Mouse (Mus musculus) stomach, embryonic 16.5 days (tissue): ENCODE measurements at regions not wholly inside any gene's neighbourhood (a gene's known extent, or its start where the extent isn't known, plus 50 kb on each side); places are given as distances from the start of the nearest gene placed in this dataset.

ENCODE experiments used
- ATAC-seq: fragments of 200-750 bp; cut with Nextera tagmentation; 2 replicates; pipeline ENCODE4 v1.8.0; 2017; ENCODE audit warnings: moderate number of reproducible peaks, moderate TSS enrichment; ENCODE audit not compliant: insufficient read depth, low FRiP score
- H3K27ac ChIP-seq: fragments of 300-500 bp; sonication (generic); 2 replicates; pipeline ENCODE4 v1.5.1; 2014; ENCODE audit warnings: low read length
- H3K27me3 ChIP-seq: fragments of 300-500 bp; sonication (generic); 2 replicates; pipeline ENCODE4 v1.6.1; 2014; ENCODE audit warnings: low read length, control low read depth, mixed read lengths; ENCODE audit not compliant: control insufficient read depth, insufficient read depth
- H3K36me3 ChIP-seq: fragments of 300-500 bp; sonication (generic); 2 replicates; pipeline ENCODE4 v1.6.1; 2014; ENCODE audit warnings: low read length; ENCODE audit not compliant: control insufficient read depth, insufficient read depth
- H3K4me1 ChIP-seq: fragments of 300-500 bp; sonication (generic); 2 replicates; pipeline ENCODE4 v1.6.1; 2014; ENCODE audit warnings: low read length, control low read depth, mixed read lengths; ENCODE audit not compliant: control insufficient read depth, insufficient read depth
- H3K4me2 ChIP-seq: fragments of 300-500 bp; sonication (generic); 2 replicates; pipeline ENCODE4 v1.6.1; 2014; ENCODE audit warnings: low read depth, low read length, mixed read lengths
- H3K4me3 ChIP-seq: fragments of 300-500 bp; sonication (generic); replicated peaks from 2 replicates; pipeline ENCODE4 v1.5.1; 2014; ENCODE audit warnings: mild to moderate bottlenecking, low read length
- H3K9ac ChIP-seq: fragments of 300-500 bp; sonication (generic); 2 replicates; pipeline ENCODE4 v1.6.1; 2014; ENCODE audit warnings: low read length
- H3K9me3 ChIP-seq: fragments of 300-500 bp; sonication (generic); replicated peaks from 2 replicates; pipeline ENCODE4 v1.6.1; 2016; ENCODE audit warnings: low read length, control low read depth; ENCODE audit not compliant: control insufficient read depth
- WGBS: fragments of 180-500 bp; shearing (Covaris S2); extraction: QIAGEN DNeasy Blood & Tissue Kit; methylation state at CpG from one replicate; pipeline ENCODE4 v1.1.7; 2014; 5-methylcytosine and 5-hydroxymethylcytosine counted together

DNA sequence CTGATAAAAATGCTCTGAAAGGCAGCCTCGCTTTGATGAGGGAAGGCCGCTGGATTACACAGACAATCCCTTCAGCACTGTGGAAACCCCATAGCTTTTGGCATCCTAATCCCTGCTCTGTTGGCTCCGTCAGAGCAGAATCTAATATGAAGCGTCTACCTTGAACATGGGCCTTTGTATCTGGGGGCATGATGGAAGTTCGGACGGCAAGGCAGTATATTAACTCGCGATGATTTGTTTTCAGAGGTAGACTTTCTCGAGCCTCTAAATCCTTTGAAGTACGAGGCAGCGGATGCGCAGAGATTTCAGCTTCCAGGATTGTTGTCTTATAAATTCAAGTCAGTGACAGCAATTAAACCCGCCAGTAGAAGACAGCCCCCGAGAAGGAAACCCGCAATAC lies 316.8 kb upstream of the 3110018I06Rik start:
- WGBS = 83% methylated on average over 15 of the region's 15 CpGs
- H3K27ac ChIP-seq = no peak overlapping the region
- no peak overlapping the region for H3K4me2 ChIP-seq
- H3K27me3 ChIP-seq = no peaks in the 10 kb centered on the region
- H3K9ac ChIP-seq = no peak overlapping the region
- H3K9me3 ChIP-seq = no peaks in the 10 kb centered on the region
- no peak for ATAC-seq
- H3K36me3 ChIP-seq = no peaks in the 10 kb centered on the region
- no peaks in the 10 kb centered on the region for H3K4me1 ChIP-seq
- no peak overlapping the region for H3K4me3 ChIP-seq

DNA sequence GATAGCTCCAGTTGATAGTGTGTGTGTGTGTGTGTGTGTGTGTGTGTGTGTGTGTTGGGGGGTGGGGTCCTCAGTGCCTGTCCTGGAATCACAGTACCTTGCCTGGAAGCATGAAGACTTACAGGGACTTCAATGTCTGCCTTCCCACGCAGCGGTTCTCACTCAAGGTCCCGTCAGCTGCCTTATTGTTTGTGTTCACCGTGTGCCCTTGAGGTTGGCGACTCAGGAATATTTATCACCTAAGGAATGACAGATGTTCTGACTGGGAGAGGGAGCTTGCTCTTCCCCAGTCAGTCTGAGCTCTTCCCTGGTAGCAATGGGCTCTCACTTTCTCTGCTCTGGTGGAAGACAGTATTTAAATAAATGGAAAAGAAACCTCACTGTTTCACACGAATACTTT lies 309.8 kb upstream of the 3110018I06Rik start:
- no peaks in the 10 kb centered on the region for H3K9me3 ChIP-seq
- no peak overlapping the region for H3K4me3 ChIP-seq
- no peaks in the 10 kb centered on the region for H3K27me3 ChIP-seq
- H3K9ac ChIP-seq = no peak overlapping the region
- no peaks in the 10 kb centered on the region for H3K36me3 ChIP-seq
- H3K4me1 ChIP-seq = no peaks in the 10 kb centered on the region
- 44% methylated on average over 6 of the region's 6 CpGs for WGBS
- no peak overlapping the region for H3K4me2 ChIP-seq
- no peak for ATAC-seq
- no peak overlapping the region for H3K27ac ChIP-seq

DNA sequence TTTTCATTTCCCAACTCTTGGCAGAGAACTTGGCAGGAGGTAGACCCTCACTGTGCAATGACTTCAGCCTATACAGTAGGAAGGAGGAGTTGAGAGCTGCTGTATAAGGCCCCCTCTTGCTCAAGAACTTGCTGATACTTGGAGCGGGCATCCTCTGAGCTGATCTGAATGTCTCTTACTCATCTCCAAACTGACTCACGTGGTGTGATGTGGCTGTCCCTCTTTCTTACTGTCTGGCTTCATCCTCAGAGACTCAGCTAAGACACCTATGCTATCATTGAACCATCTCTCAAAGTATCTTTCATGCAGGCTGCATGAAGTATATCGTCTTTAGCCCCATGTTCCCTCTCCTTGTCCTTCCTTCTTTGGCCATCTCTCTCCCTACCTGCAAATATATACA lies 307.9 kb upstream of the 3110018I06Rik start:
- H3K4me3 ChIP-seq = no peak overlapping the region
- no peaks in the 10 kb centered on the region for H3K4me1 ChIP-seq
- H3K9me3 ChIP-seq = no peaks in the 10 kb centered on the region
- no peaks in the 10 kb centered on the region for H3K36me3 ChIP-seq
- no peaks in the 10 kb centered on the region for H3K27me3 ChIP-seq
- no peak overlapping the region for H3K4me2 ChIP-seq
- no peak for ATAC-seq
- WGBS = 89% methylated on average over 3 of the region's 3 CpGs
- H3K9ac ChIP-seq = no peak overlapping the region
- no peak overlapping the region for H3K27ac ChIP-seq

DNA sequence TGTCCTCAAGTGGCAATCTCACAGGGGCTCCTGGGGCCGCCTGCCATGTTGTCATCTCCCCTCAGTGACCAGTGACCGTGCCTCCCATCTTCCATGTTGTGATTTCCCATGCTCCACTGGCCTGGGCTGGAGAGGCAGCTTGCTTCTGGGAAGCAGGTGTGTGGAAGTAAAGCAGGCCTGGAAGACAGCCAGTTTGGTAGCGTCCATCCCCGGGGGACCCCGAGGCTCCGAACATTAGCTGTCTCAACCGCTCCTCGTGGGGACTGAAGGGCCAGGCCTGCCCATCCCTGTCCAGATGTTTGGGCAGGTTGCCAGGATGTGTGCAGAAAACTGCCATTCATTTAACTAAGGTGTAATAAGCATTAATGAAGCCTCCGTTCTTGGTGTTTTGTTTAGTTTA lies 307.1 kb upstream of the 3110018I06Rik start:
- 68% methylated on average over 9 of the region's 9 CpGs for WGBS
- no peaks in the 10 kb centered on the region for H3K9me3 ChIP-seq
- H3K4me2 ChIP-seq = no peak overlapping the region
- no peak overlapping the region for H3K27ac ChIP-seq
- no peak overlapping the region for H3K4me3 ChIP-seq
- no peaks in the 10 kb centered on the region for H3K4me1 ChIP-seq
- no peaks in the 10 kb centered on the region for H3K27me3 ChIP-seq
- H3K9ac ChIP-seq = no peak overlapping the region
- no peaks in the 10 kb centered on the region for H3K36me3 ChIP-seq
- ATAC-seq = no peak

DNA sequence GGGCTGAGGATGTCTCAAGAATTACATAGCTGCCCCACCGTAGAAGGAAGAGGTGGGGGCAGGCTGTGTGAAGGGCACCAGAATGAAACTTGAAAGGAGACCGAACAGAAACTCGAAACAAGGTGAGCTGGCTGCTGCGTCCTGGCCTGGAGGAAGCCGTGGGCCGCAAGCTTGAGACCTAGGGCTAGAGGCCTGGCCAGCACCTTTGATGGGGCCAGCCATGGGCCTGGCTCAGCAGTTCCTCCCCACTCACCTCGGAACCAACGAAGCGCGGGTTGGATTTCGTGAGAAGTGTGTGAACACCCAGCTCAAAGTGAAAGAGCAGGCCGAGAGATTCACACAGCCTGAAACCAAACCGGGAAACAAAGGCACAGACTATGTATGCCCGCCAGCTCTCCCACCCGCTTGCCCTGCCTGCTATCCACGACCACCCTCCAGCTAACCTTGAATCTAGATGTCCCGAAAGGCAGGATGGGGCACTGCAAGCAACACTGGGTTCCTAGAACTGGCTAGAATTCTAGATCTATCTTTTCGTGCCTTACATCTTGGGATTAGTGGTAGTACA lies 306.3 kb upstream of the 3110018I06Rik start:
- ATAC-seq = no peak
- WGBS = 93% methylated on average over 18 of the region's 18 CpGs
- no peak overlapping the region for H3K27ac ChIP-seq
- no peak overlapping the region for H3K4me2 ChIP-seq
- no peak overlapping the region for H3K4me3 ChIP-seq
- H3K36me3 ChIP-seq = no peaks in the 10 kb centered on the region
- H3K9me3 ChIP-seq = no peaks in the 10 kb centered on the region
- no peaks in the 10 kb centered on the region for H3K27me3 ChIP-seq
- H3K4me1 ChIP-seq = no peaks in the 10 kb centered on the region
- no peak overlapping the region for H3K9ac ChIP-seq

DNA sequence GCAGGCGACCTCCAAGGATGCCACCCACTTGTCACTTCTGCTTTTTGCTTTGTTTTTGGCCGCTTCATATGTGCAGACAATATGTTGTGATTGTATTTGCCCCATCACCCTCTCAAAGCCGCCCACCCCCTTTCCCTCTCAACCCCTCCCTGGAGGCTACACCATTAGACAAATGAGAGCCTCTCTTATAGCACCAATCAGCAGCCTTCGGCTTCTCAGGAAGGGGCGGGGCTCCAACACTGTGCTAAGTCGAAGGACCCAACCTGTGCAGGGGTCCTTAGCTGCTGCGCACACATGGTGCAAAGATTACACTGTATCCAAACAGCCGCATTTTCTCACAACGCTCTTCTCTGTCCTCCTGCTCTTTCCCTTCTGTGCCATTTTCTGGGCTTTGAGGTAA lies 305.1 kb upstream of the 3110018I06Rik start:
- Histone ChIP-seq H3K4me2 (no peak overlapping the region), H3K4me1 (no peaks in the 10 kb centered on the region), H3K9me3 (no peaks in the 10 kb centered on the region), H3K9ac (no peak overlapping the region), H3K27ac (no peak overlapping the region), H3K36me3 (no peaks in the 10 kb centered on the region), H3K4me3 (no peak overlapping the region), H3K27me3 (no peaks in the 10 kb centered on the region)
- ATAC-seq = no peak
- 41% methylated on average over 9 of the region's 9 CpGs for WGBS

DNA sequence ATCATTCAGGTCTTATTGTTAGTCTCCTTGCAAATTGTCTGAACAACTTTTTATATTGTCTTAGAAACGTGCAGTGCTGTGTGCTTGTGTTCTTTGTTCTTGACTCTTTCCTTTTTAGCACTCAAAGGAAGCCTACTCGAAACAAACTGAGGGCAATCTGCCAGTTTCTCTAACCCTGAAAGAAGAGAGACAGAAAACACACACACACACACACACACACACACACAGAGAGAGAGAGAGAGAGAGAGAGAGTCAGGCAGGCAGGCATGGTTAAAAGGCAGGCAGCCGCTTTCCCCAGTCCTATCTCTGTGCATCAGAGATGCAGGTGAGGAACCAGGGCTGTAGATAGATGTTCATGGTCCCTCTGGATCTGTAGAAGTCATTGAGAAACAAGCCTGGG lies 304.0 kb upstream of the 3110018I06Rik start:
- H3K4me3 ChIP-seq = no peak overlapping the region
- WGBS = 40% methylated on average over 3 of the region's 3 CpGs
- no peaks in the 10 kb centered on the region for H3K4me1 ChIP-seq
- no peak for ATAC-seq
- no peak overlapping the region for H3K4me2 ChIP-seq
- no peak overlapping the region for H3K9ac ChIP-seq
- no peak overlapping the region for H3K27ac ChIP-seq
- no peaks in the 10 kb centered on the region for H3K36me3 ChIP-seq
- H3K27me3 ChIP-seq = no peaks in the 10 kb centered on the region
- H3K9me3 ChIP-seq = no peaks in the 10 kb centered on the region

DNA sequence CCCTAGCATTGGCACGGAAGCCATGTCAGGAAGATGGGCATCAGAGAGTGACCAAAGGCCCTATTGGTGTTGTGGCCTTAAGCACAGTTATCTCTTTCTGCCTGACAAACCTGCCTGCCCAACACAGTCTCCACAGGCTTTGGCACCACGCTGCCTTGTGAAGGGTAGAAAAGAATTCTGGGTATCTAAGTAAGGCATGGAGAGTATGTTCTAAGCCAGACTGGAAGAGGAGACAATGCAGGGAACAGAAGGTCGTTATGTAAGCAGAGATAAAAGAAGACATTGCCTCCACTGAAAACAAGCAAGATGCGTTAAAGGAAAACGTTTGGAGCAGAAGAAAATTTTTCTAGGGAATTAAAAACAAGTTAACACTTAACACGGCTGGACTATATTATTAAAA lies 302.1 kb upstream of the 3110018I06Rik start:
- no peaks in the 10 kb centered on the region for H3K36me3 ChIP-seq
- no peak overlapping the region for H3K4me3 ChIP-seq
- WGBS = 81% methylated on average over 6 of the region's 6 CpGs
- H3K9me3 ChIP-seq = no peaks in the 10 kb centered on the region
- H3K4me2 ChIP-seq = no peak overlapping the region
- H3K27ac ChIP-seq = no peak overlapping the region
- H3K4me1 ChIP-seq = no peaks in the 10 kb centered on the region
- no peaks in the 10 kb centered on the region for H3K27me3 ChIP-seq
- ATAC-seq = no peak
- no peak overlapping the region for H3K9ac ChIP-seq

DNA sequence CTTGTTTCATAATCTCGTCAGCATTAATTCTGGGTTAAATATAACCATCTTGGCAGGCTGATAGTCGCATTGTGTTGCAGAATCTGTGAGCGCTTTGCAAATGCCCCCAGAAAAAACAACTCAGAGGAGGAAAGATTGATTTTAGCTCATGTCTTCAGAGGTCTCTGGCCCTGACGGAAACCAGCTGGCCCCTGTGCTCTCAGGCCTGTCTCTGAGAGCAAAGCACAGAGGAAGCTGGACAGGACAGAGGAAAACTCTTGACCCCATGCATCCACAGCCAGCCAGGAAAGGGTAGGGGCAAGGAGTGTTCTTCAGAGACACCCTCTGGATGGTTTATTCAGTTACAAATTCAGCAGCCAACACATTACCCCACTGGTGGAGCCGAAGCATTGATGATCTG lies 300.4 kb upstream of the 3110018I06Rik start:
- WGBS = 36% methylated on average over 5 of the region's 5 CpGs
- Histone ChIP-seq H3K9me3 (no peaks in the 10 kb centered on the region), H3K4me1 (no peaks in the 10 kb centered on the region), H3K4me3 (no peak overlapping the region), H3K27me3 (no peaks in the 10 kb centered on the region), H3K9ac (no peak overlapping the region), H3K36me3 (no peaks in the 10 kb centered on the region), H3K4me2 (no peak overlapping the region), H3K27ac (no peak overlapping the region)
- no peak for ATAC-seq
